Mouse (Mus musculus): ENCODE results near the gene Tbata.

DNA sequence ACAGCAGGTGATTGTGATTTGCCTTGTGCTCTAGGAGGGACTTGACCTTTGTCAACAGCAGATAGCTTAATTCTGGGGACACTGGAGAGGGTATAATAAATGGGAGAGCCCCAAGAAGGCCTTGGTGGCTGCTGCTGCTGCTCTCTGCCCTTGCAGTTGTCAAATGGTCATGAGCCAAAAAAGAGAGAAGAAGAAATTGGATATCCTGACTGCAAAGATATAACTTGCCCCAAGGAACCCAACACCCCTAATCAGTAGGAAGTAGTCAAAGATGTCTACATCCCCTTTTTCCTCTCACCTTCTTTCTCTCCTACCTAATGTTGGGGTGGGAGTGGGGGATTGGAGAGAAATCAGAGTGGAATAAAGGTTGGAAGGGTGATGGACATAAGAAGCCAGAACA lies 19.6 kb upstream of the Tbata start:
- no peak for TF ChIP-seq CTCF (IDR thresholded peaks at IDR 0.05; ENCODE audit: borderline replicate concordance, control insufficient read depth, extremely low read depth, insufficient read depth, low read length, poor library complexity)
- TF ChIP-seq POLR2A (IDR thresholded peaks at IDR 0.05; ENCODE audit: control insufficient read depth, extremely low read depth, insufficient read depth, low read length, poor library complexity), result no peak

Data from thymus, adult 2 months (tissue).